Mouse (Mus musculus): ENCODE measurements around the gene Cyp3a13.
"Not testable (repeated sequence)": the region's sequence is repeated elsewhere in the genome, so short reads cannot be mapped to it uniquely, and the experiment has no call there.

The Cyp3a13 gene

GRCm38 (mm10) chr5:137921532-137921931 lies at the start of gene Cyp3a13:
TSS of gene Cyp3a13 (minus strand) at chr5:137921619.
- in situ Hi-C loops (cut with MboI; ENCODE audit: unreplicated experiment in 2 of 2), result no loop called here

GRCm38 (mm10) chr5:137966492-137966891 lies 45.1 kb upstream of the Cyp3a13 start:
- in situ Hi-C loops (cut with MboI; ENCODE audit: unreplicated experiment in 2 of 2), result no loop called here

GRCm38 (mm10) chr5:137962945-137963344 lies 41.5 kb upstream of the Cyp3a13 start, which contains the start of gene Gjc3:
TSS of gene Gjc3 (minus strand) at chr5:137963098.
- in situ Hi-C loops (cut with MboI; ENCODE audit: unreplicated experiment in 2 of 2), result no loop called here

- in situ Hi-C loops (cut with MboI; ENCODE audit: unreplicated experiment in 2 of 2), result no loop called here
These were observed 35.0 kb upstream of the Cyp3a13 start for GRCm38 (mm10) chr5:137956404-137956803.

DNA sequence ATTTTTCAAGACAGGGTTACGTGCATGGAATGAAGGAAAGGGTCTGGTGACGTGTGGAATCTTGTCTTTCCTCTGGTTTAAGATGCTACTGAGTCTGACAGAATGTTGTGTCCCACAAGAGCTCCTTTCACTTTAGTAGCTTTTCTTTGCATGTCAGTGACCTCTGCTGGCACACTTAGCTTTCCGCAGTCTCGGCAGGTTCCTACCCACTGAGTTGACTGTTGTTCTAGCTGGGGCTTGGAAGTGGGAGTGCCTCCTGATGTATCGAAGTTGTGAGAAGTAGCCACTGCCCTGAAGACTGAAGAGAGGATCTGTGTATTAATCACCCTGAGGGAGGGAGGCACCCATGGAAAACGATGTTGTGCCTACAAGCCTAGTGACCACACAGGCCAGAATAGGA lies 29.8 kb upstream of the Cyp3a13 start:
- in situ Hi-C loops (cut with MboI; ENCODE audit: unreplicated experiment in 2 of 2), result no loop called here

GRCm38 (mm10) chr5:137947303-137947702 lies 25.9 kb upstream of the Cyp3a13 start:
- in situ Hi-C loops (cut with MboI; ENCODE audit: unreplicated experiment in 2 of 2), result no loop called here

GRCm38 (mm10) chr5:137943133-137943532 lies 21.7 kb upstream of the Cyp3a13 start:
- in situ Hi-C loops (cut with MboI; ENCODE audit: unreplicated experiment in 2 of 2), result no loop called here

DNA sequence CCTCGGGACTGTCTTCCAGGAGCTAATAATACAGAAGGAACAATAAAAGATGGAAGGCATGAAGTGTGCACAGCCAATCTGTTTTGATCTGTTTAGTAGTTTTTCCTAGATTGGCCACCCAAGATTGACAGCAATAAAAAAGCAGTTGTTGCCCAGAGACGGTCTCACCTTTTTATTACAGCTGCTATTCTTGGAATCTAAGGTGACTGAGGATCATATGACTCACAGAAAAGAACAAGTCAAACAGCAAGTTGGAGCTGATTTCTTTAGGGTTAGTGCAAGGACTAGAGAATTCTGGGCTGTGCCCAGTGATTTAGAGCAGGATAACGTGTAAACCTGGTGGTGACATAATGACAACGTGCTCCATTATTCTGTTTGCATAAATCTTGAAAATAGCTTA lies 19.5 kb upstream of the Cyp3a13 start:
- in situ Hi-C loops (cut with MboI; ENCODE audit: unreplicated experiment in 2 of 2), result no loop called here

DNA sequence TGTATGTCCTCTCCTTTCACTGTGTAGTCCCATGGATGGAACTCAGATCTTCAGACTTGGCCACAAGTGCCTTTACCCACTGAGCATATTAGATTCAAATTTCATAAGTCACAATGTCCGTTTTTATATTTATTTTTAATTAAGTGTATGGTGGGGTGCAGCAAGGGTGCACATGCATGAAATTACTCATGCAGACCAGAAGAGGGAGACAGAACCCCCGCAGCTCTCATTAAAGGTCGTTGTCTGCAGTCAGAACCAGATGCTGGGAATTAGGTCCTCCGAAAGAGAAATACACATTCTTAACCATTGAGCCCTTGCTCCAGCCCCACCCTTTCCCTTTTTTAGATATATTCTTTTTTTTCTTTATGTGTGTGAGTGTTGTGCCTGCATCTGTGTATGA lies 15.8 kb upstream of the Cyp3a13 start:
- in situ Hi-C loops (cut with MboI; ENCODE audit: unreplicated experiment in 2 of 2), result no loop called here

DNA sequence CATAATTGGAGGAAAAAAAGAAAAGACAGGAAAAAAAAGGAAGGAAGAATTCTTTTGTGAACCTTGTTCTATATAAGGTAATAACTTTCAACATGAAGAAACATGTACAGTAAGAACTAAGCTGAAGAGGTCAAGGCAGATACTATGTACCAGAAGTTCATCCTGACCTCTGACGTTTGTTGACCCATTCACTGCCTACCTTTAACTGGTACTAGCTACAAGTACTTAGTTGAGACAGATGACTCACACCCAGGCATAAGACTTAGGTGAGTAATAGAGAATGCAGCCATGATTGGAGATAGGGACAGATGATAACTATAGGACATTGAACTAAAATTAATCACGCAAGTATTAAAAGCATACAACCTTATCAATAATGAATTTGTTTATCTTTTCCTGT lies 15.1 kb upstream of the Cyp3a13 start:
- in situ Hi-C loops (cut with MboI; ENCODE audit: unreplicated experiment in 2 of 2), result no loop called here

DNA sequence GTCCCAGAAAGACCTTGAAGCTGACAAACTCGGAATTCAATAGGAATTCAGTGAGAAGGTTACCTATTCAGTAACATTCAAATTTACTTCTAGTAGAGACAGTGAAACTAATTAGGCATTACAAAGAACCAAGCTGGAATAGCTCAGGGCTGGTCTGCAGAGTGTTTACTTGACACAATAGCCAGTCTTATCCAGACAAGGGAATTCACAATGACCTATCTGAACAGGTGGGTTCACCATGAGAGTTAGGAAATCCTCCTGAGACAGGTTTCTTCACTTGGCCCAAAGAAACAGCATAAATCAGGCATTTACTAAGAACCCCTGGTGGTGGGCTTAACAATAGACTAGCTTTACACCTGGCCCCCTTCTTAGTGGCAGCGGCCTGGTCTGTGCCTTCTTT lies 12.5 kb upstream of the Cyp3a13 start:
- in situ Hi-C loops (cut with MboI; ENCODE audit: unreplicated experiment in 2 of 2), result not testable (repeated sequence)

DNA sequence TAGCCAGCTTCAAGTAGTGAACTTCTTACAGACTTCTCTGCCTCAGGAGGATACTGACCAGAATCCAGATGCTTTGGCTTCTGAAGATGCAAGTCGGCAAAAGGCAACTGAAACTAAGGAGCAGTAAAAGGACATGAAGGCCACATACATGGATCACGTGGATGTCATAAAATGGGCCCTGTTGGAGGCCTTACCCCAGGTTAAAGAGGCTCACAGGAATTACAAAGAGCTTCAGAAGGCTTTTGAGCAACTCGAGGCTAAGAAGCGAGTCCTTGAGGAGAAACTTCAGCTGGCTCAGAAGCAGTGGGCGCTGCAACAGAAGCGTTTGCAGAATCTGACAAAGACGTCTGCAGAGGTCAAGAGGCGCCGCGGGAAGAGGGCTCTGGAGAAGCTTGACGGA lies 7.0 kb upstream of the Cyp3a13 start:
- in situ Hi-C loops (cut with MboI; ENCODE audit: unreplicated experiment in 2 of 2), result no loop called here

DNA sequence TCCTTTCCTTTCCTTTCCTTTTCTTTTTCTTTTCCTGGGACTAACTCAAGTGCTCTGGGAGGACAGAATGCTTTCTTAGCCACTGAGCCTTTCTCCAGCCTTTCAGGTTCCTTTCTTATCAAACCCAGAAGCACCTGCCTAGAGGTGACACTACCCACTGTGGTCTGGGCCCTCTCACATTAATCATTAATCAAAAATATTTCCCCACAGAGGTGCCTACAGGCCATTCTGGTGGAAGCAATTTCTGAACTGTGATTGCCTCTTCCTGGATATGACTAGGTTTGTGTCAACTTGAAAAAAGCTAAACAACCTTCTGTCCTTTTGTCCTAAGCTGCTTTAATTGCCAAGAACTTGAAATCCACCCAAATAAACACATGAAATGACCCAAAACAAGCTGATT lies 752 bp upstream of the Cyp3a13 start:
- in situ Hi-C loops (cut with MboI; ENCODE audit: unreplicated experiment in 2 of 2), result no loop called here

DNA sequence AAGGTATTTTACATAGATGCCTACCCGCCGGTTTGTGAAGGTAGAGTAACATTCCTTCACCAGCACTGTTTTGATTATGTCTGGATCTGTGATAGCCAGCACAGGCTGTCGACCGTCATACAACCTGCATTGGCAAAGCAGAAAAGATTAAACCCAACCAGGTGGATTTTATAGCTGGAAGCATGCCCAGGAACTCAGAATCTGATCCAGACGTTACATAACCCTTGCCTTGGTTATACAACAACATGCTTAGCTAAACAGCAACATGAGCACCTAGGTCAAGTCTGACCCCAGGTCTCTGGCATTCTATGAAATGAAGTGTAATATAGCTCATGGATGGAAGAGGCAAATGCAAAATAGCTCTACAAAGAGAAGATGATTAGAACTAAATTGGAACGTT lies 5.9 kb downstream of the Cyp3a13 start:
- in situ Hi-C loops (cut with MboI; ENCODE audit: unreplicated experiment in 2 of 2), result no loop called here

DNA sequence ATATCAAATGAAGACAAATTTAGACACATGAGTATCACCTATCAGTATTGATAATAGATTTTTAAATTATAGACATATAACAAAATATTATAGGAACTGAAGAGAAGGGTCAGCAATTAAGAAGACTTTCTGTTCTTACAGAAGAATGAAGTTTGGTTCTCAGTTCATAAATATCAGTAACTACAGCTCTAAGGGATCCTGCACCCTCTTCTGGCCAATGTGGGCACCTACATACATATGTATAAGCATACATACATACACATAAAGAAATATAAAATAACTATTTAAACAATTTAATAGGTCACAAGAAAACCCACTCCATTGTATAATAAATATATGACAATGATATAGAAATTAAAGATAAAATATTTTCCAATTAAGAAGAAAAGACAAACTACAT lies 6.9 kb downstream of the Cyp3a13 start:
- in situ Hi-C loops (cut with MboI; ENCODE audit: unreplicated experiment in 2 of 2), result no loop called here

- in situ Hi-C loops (cut with MboI; ENCODE audit: unreplicated experiment in 2 of 2), result no loop called here
These were observed 11.7 kb downstream of the Cyp3a13 start for GRCm38 (mm10) chr5:137909564-137910262.

DNA sequence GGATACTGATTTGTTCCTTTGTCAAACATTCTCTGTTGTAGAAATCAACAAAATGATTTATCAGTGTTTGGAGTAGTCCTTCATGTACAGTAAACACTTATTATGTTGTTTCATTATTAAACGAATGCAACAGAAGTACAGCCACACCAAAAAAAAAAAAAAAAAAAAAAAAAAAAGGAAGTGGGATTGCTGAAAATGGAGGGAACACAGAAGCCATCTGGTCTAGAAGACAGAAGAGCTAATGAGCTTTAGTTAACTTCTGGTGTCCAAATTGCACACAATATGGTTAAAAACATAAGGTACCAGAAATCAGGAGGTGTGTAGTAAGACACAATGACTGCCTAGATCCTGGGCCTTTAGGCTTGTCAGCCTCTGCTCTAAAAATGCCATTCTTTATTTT lies 23.6 kb downstream of the Cyp3a13 start:
- in situ Hi-C loops (cut with MboI; ENCODE audit: unreplicated experiment in 2 of 2), result loop anchor here in 1 of 2 experiments (25.0 kb wide), 1 partner anchor 764 kb away; no protein-coding TSS in a partner anchor

DNA sequence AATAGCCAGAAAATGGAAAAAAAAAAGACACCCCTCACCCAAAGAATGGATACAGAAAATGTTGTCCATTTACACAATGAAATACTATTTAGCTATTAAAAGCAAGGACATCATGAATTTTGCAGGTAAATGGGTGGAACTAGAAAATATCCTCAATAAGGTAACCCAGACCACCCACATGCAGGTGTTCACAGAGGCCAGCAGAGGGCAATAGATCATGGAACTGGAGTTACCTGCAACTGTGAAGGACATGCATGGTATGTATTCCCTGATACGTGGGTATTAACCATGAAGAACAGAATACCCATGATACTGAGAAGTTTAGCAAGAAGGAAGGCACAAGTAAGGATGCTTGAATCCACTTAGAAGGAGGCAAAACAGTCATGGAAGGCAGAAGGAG lies 28.5 kb downstream of the Cyp3a13 start:
- in situ Hi-C loops (cut with MboI; ENCODE audit: unreplicated experiment in 2 of 2), result loop anchor here in 1 of 2 experiments (5.0 to 25.0 kb wide), 2 partner anchors 329 to 769 kb away; no protein-coding TSS in a partner anchor

DNA sequence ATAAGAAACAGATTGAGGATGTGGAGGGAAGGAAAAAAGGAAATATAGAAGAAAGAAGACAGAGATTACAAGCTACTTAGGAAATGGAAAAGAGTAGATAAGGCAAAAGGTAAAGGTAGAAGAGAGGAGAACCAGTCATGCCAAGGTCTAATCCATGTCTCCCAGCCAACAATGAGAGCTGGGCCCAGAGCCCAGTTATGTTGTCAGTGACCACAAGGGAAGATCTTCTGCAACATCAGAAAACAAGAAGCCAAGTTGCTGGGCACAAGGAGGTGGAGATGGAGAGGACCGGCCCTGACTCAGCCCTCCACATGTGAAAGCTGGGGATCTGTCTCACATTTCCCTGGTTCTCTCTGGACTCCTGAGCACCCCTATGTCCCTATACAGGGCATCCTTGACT lies 33.8 kb downstream of the Cyp3a13 start:
- in situ Hi-C loops (cut with MboI; ENCODE audit: unreplicated experiment in 2 of 2), result loop anchor here in 1 of 2 experiments (5.0 to 25.0 kb wide), 2 partner anchors 250 to 775 kb away; no protein-coding TSS in a partner anchor

DNA sequence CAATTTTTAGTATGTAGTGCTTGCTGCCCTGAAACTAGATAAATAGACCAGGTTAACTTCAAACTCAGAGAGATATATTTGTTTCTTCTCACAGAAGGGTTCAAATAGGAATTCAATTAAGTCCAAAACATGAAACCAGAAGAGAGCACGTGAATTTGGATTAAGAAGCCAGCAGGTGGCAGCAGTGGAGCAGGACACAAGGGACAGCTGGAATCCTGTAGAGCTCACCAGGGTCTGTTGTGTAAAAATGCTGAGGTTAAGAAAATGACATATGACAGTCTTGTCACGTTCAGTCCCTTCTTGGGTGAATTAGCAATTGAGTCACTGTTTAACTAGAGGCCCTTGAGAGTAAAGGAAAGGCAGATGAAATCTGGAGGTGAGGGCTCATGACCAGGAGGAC lies 35.5 kb downstream of the Cyp3a13 start:
- in situ Hi-C loops (cut with MboI; ENCODE audit: unreplicated experiment in 2 of 2), result loop anchor here in 1 of 2 experiments (5.0 to 25.0 kb wide), 2 partner anchors 251 to 776 kb away; no protein-coding TSS in a partner anchor

DNA sequence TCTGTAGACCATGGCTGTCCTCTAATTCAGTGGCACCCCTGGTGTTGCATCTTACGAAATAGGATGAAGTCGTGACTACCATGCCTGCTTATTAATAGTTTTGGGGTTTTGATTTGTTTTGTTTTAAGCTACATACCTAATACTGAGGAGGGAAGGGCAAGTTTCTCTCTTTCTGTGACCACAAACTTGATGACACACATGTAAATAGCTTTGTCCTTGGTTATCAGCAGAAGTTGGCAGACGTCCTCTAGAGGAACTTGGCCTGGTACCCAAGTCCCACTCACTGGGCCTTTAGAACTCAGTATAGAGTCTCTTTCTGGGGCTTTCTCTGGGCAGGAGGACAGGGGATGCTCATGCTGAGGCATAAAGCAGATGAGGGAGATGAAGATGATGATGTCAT lies 38.1 kb downstream of the Cyp3a13 start:
- in situ Hi-C loops (cut with MboI; ENCODE audit: unreplicated experiment in 2 of 2), result loop anchor here in 1 of 2 experiments (25.0 kb wide), 1 partner anchor 779 kb away; no protein-coding TSS in a partner anchor

DNA sequence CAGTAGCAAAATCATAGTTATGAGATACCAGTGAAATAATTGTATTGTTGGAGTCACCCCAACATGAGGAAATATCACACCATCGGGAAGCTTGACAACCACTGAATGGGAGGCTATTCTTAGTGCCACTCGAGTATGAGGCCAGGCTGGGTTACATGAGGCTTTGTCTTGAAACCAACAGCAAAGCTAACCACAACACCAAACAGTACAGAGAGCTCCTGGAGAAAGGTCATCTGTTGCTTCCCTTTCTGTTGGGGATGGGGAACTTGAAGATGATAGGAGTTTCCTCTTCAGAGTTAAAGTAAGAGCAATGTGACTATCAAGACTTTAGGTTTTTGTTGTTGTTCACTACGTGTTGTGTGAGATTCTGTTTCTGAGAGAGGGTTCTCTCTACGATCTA lies 38.5 kb downstream of the Cyp3a13 start:
- in situ Hi-C loops (cut with MboI; ENCODE audit: unreplicated experiment in 2 of 2), result loop anchor here in 1 of 2 experiments (25.0 kb wide), 1 partner anchor 779 kb away; no protein-coding TSS in a partner anchor
